ENCODE assay signal across 8 mouse cellular contexts in genomic region chr17:35915538-35916296, GRCm38 (mm10). TPM values are rescaled to one million over a fixed set of nuclear protein-coding genes. Genes with fewer than 3 reads are reported as not detected.
DNase-seq lines count a peak whose midpoint lies in the region; ATAC-seq and TF ChIP-seq lines count a peak whose summit lies in the region.

No protein-coding gene starts in this region.

- H3K4me1 ChIP-seq in kidney, embryonic 16.5 days (ENCODE audit: insufficient read depth, low read length): peaks cover 25% of the 10 kb centered on the region
- peaks cover 27% of the 10 kb centered on the region for H3K4me1 ChIP-seq in midbrain, embryonic 15.5 days

- intact Hi-C loops in gastrocnemius, adult 2 months (cut with DNase I): loop anchor here (2.0 kb wide), 1 partner anchor 79 kb away; no protein-coding TSS in a partner anchor

- no peak for DNase-seq in gastrocnemius, adult 2 months
- DNase-seq in gastrocnemius, postnatal 10 days: no peak
- DNase-seq in ES-CJ7 (ENCODE audit: low read depth, low spot score): peak; percentile 58
- no peak for DNase-seq in embryo, embryonic 10.5 days (ENCODE audit: low spot score)
- no peak for DNase-seq in right cerebral cortex, adult 18-20 months

- H3K4me3 ChIP-seq in gastrocnemius, adult 2 months: peak overlapping the region; percentile 77
- peak overlapping the region; percentile 85 for H3K4me3 ChIP-seq in kidney, embryonic 16.5 days (ENCODE audit: low read length)
- H3K4me3 ChIP-seq in midbrain, embryonic 15.5 days: peak overlapping the region; percentile 57

- ATAC-seq in erythroblast, adult 5-6 weeks (replicated peaks; ENCODE audit: low FRiP score, poor library complexity, severe bottlenecking): peak; percentile 2
- ATAC-seq in kidney, embryonic 16.5 days (ENCODE audit: low FRiP score, low TSS enrichment): no peak
- ATAC-seq in midbrain, embryonic 15.5 days (replicated peaks): no peak

- H3K36me3 ChIP-seq in kidney, embryonic 16.5 days (ENCODE audit: insufficient read depth, low read length): peaks cover 18% of the 10 kb centered on the region; the same call in 1 of the 2 replicates
- H3K36me3 ChIP-seq in midbrain, embryonic 15.5 days (replicated peaks): 0 out of 2 replicates have a peak, but pooled peaks cover 5% of the 10 kb centered on the region

- 2% methylated on average over 28 of the region's 28 CpGs for WGBS in kidney, embryonic 16.5 days
- WGBS in midbrain, embryonic 15.5 days: 4% methylated on average over 28 of the region's 28 CpGs

- H3K27me3 ChIP-seq in kidney, embryonic 16.5 days (ENCODE audit: insufficient read depth, low read length): no peaks in the 10 kb centered on the region
- H3K27me3 ChIP-seq in midbrain, embryonic 15.5 days (replicated peaks): no peaks in the 10 kb centered on the region

- peak overlapping the region; percentile 75 for H3K4me2 ChIP-seq in kidney, embryonic 16.5 days (replicated peaks; ENCODE audit: low read depth, low read length)
- peak overlapping the region; percentile 61 for H3K4me2 ChIP-seq in midbrain, embryonic 15.5 days

- no peak for TF ChIP-seq CTCF in gastrocnemius, adult 2 months (IDR thresholded peaks at IDR 0.05)

- peak overlapping the region; percentile 98 for H3K27ac ChIP-seq in gastrocnemius, adult 2 months
- peak overlapping the region; percentile 95 for H3K27ac ChIP-seq in kidney, embryonic 16.5 days (ENCODE audit: low read length)
- peak overlapping the region; percentile 96 for H3K27ac ChIP-seq in midbrain, embryonic 15.5 days

- peak overlapping the region; percentile 83 for H3K9ac ChIP-seq in kidney, embryonic 16.5 days (replicated peaks; ENCODE audit: low read length)
- H3K9ac ChIP-seq in midbrain, embryonic 15.5 days: peak overlapping the region; percentile 52

- H3K9me3 ChIP-seq in kidney, embryonic 16.5 days (ENCODE audit: low read length): no peaks in the 10 kb centered on the region
- H3K9me3 ChIP-seq in midbrain, embryonic 15.5 days: no peaks in the 10 kb centered on the region

RNA-seq across cellular contexts. Expression of gene Mrps18b, which starts 0.5 kb away (rescaled TPM):
- 10 to 100 TPM; 58.6 to 65.4 TPM for total RNA-seq in gastrocnemius, adult 2 months (2021)
- 10 to 100 TPM; 44.8 to 54.4 TPM for total RNA-seq in gastrocnemius, postnatal 10 days (2021)
- 7.7 and 32.6 TPM in 2 replicates for total RNA-seq in erythroblast, adult 5-6 weeks (2015; ENCODE audit: low replicate concordance)
- 7.4 and 18.9 TPM in 2 replicates for total RNA-seq in erythroblast, adult 5-6 weeks (2017; ENCODE audit: low replicate concordance)
- 88.0 and 89.7 TPM in 2 replicates for polyA plus RNA-seq in kidney, embryonic 16.5 days (2015; fragmentation: Nextera tagmentation; extraction: Ambion mirVana)
- polyA plus RNA-seq in midbrain, embryonic 15.5 days (2015; fragmentation: Nextera tagmentation; extraction: Ambion mirVana): 49.3 and 54.2 TPM in 2 replicates

RNA-seq across cellular contexts. Expression of gene Ppp1r10, which starts 0.5 kb away (rescaled TPM):
- total RNA-seq in gastrocnemius, adult 2 months (2021): 10 to 100 TPM; 15.6 to 34.8 TPM
- 10 to 100 TPM; 31.4 to 47.1 TPM for total RNA-seq in gastrocnemius, postnatal 10 days (2021)
- 91.1 and 91.3 TPM in 2 replicates for total RNA-seq in erythroblast, adult 5-6 weeks (2015; ENCODE audit: low replicate concordance)
- total RNA-seq in erythroblast, adult 5-6 weeks (2017; ENCODE audit: low replicate concordance): 84.8 and 104 TPM in 2 replicates
- polyA plus RNA-seq in kidney, embryonic 16.5 days (2015; fragmentation: Nextera tagmentation; extraction: Ambion mirVana): 47.2 and 54.8 TPM in 2 replicates
- polyA plus RNA-seq in midbrain, embryonic 15.5 days (2015; fragmentation: Nextera tagmentation; extraction: Ambion mirVana): 47.1 and 47.8 TPM in 2 replicates

RNA-seq across cellular contexts. Expression of gene Atat1, which starts 5.8 kb away (rescaled TPM):
- 1 to 10 TPM; 2.8 to 4.2 TPM for total RNA-seq in gastrocnemius, adult 2 months (2021)
- 1 to 10 TPM; 6.4 to 9.8 TPM for total RNA-seq in gastrocnemius, postnatal 10 days (2021)
- total RNA-seq in erythroblast, adult 5-6 weeks (2015; ENCODE audit: low replicate concordance): 2.3 TPM in 1 of 2 replicates, not detected in the other
- total RNA-seq in erythroblast, adult 5-6 weeks (2017; ENCODE audit: low replicate concordance): 0.56 and 7.1 TPM in 2 replicates
- 82.2 and 102 TPM in 2 replicates for polyA plus RNA-seq in kidney, embryonic 16.5 days (2015; fragmentation: Nextera tagmentation; extraction: Ambion mirVana)
- polyA plus RNA-seq in midbrain, embryonic 15.5 days (2015; fragmentation: Nextera tagmentation; extraction: Ambion mirVana): 482 and 507 TPM in 2 replicates

RNA-seq across cellular contexts. Expression of gene 2310061I04Rik, which starts 18.5 kb away (rescaled TPM):
- total RNA-seq in gastrocnemius, adult 2 months (2021): 10 to 100 TPM; 73.0 to 78.4 TPM
- total RNA-seq in gastrocnemius, postnatal 10 days (2021): 10 to 100 TPM; 49.6 to 56.2 TPM
- 17.1 and 21.5 TPM in 2 replicates for total RNA-seq in erythroblast, adult 5-6 weeks (2015; ENCODE audit: low replicate concordance)
- total RNA-seq in erythroblast, adult 5-6 weeks (2017; ENCODE audit: low replicate concordance): 3.9 TPM in 1 of 2 replicates, not detected in the other
- 33.3 and 36.5 TPM in 2 replicates for polyA plus RNA-seq in kidney, embryonic 16.5 days (2015; fragmentation: Nextera tagmentation; extraction: Ambion mirVana)
- 68.2 and 72.8 TPM in 2 replicates for polyA plus RNA-seq in midbrain, embryonic 15.5 days (2015; fragmentation: Nextera tagmentation; extraction: Ambion mirVana)

RNA-seq across cellular contexts. Expression of gene Dhx16, which starts 36.1 kb away (rescaled TPM):
- total RNA-seq in gastrocnemius, adult 2 months (2021): 10 to 100 TPM; 13.2 to 16.2 TPM
- 10 to 100 TPM; 12.6 to 16.8 TPM for total RNA-seq in gastrocnemius, postnatal 10 days (2021)
- 38.6 and 56.0 TPM in 2 replicates for total RNA-seq in erythroblast, adult 5-6 weeks (2015; ENCODE audit: low replicate concordance)
- 30.8 and 38.9 TPM in 2 replicates for total RNA-seq in erythroblast, adult 5-6 weeks (2017; ENCODE audit: low replicate concordance)
- polyA plus RNA-seq in kidney, embryonic 16.5 days (2015; fragmentation: Nextera tagmentation; extraction: Ambion mirVana): 45.1 and 48.2 TPM in 2 replicates
- polyA plus RNA-seq in midbrain, embryonic 15.5 days (2015; fragmentation: Nextera tagmentation; extraction: Ambion mirVana): 36.3 and 40.4 TPM in 2 replicates
